In genomic region chr8:83200191-83201177, GRCm38 (mm10) we compare ENCODE assay signal across 9 mouse cellular contexts. TPM values are rescaled to one million over a fixed set of nuclear protein-coding genes. Genes with fewer than 3 reads are reported as not detected.
DNase-seq lines count a peak whose midpoint lies in the region; ATAC-seq and TF ChIP-seq lines count a peak whose summit lies in the region.
"Had no signal": no experiment of that assay in that cellular context is flagged by ENCODE, and none has a peak within 500 bp of the region (broad histone marks: within the 10 kb centered on the region; RNA-seq: fewer than 3 reads in every experiment).

No protein-coding gene starts in this region.

- peaks cover 12% of the 10 kb centered on the region for H3K4me1 ChIP-seq in cortical plate, adult 2 months (ENCODE audit: control insufficient read depth, insufficient read depth, low read length)
- peaks cover 10% of the 10 kb centered on the region; the same call in 1 of the 2 replicates for H3K4me1 ChIP-seq in liver, embryonic 13.5 days (replicated peaks)
- peaks cover 10% of the 10 kb centered on the region; the same call in 1 of the 2 replicates for H3K4me1 ChIP-seq in small intestine, adult 2 months (ENCODE audit: control insufficient read depth, insufficient read depth, insufficient read length, low read length)

- no peaks in the 10 kb centered on the region for H3K9me3 ChIP-seq in liver, embryonic 13.5 days (replicated peaks)
- H3K9me3 ChIP-seq: limb, embryonic 12.5 days had no signal

- H3K36me3 ChIP-seq in liver, embryonic 13.5 days = no peaks in the 10 kb centered on the region
- no peaks in the 10 kb centered on the region for H3K36me3 ChIP-seq in small intestine, adult 2 months (ENCODE audit: control insufficient read depth, insufficient read depth, low read length)
- H3K36me3 ChIP-seq: limb, embryonic 12.5 days had no signal

- no peak overlapping the region for H3K4me3 ChIP-seq in cortical plate, adult 2 months (ENCODE audit: insufficient read depth, low read length)
- no peak overlapping the region for H3K4me3 ChIP-seq in liver, embryonic 13.5 days (replicated peaks)
- H3K4me3 ChIP-seq in small intestine, adult 2 months (ENCODE audit: low read depth, low read length) = peak overlapping the region; percentile 53
- H3K4me3 ChIP-seq: limb, embryonic 12.5 days had no signal

- H3K4me2 ChIP-seq in liver, embryonic 13.5 days = peak overlapping the region; percentile 11; the same call in 1 of the 2 replicates
- H3K4me2 ChIP-seq: limb, embryonic 12.5 days had no signal

- ATAC-seq in liver, embryonic 13.5 days (ENCODE audit: low read depth) = no peak

- no peaks in the 10 kb centered on the region for H3K27me3 ChIP-seq in liver, embryonic 13.5 days
- H3K27me3 ChIP-seq in small intestine, adult 2 months (ENCODE audit: control insufficient read depth, insufficient read depth, low read length) = no peaks in the 10 kb centered on the region
- H3K27me3 ChIP-seq: limb, embryonic 12.5 days had no signal

- 64% methylated on average over 16 of the region's 16 CpGs for WGBS in liver, embryonic 13.5 days (ENCODE audit: insufficient replicate concordance)
- 21% methylated on average over 16 of the region's 16 CpGs for WGBS in small intestine, adult 2 months

- no peak for TF ChIP-seq CTCF in cortical plate, adult 2 months (IDR thresholded peaks at IDR 0.05; ENCODE audit: extremely low read depth, insufficient read depth, low read length)
- no peak for TF ChIP-seq CTCF in small intestine, adult 2 months (IDR thresholded peaks at IDR 0.05; ENCODE audit: extremely low read depth, insufficient read length, insufficient replicate concordance, low read depth, low read length)

- H3K9ac ChIP-seq in liver, embryonic 13.5 days = no peak overlapping the region; the same call in 1 of the 2 replicates
- H3K9ac ChIP-seq: limb, embryonic 12.5 days had no signal

- 0 out of 2 replicates have a peak overlapping the region, but pooled peaks have one; percentile 19 for H3K27ac ChIP-seq in cortical plate, adult 2 months (ENCODE audit: insufficient read depth, low read length)
- no peak overlapping the region; the same call in 1 of the 2 replicates for H3K27ac ChIP-seq in liver, embryonic 13.5 days
- H3K27ac ChIP-seq in small intestine, adult 2 months (ENCODE audit: insufficient read depth, low read depth, low read length) = peak overlapping the region; percentile 63
- H3K27ac ChIP-seq: limb, embryonic 12.5 days had no signal

- no peak for TF ChIP-seq POLR2A in cortical plate, adult 2 months (IDR thresholded peaks at IDR 0.05; ENCODE audit: extremely low read depth, insufficient read depth, low read length)
- no peak for TF ChIP-seq POLR2A in small intestine, adult 2 months (IDR thresholded peaks at IDR 0.05; ENCODE audit: low read depth, low read length)

- peak; percentile 20 for DNase-seq in kidney, postnatal 14 days
- no peak for DNase-seq in kidney, adult 18-20 months
- peak; percentile 33 for DNase-seq in adrenal gland, adult 8-10 months
- DNase-seq in heart, postnatal 4 days = peak; percentile 37
- DNase-seq in liver, embryonic 13.5 days = no peak
- DNase-seq in natural killer cell, adult 2 months (ENCODE audit: low spot score in 2 of 2) = no peak

RNA-seq across cellular contexts. Expression of gene Gm10645, which starts 34.5 kb away (rescaled TPM):
- 1 to 10 TPM in 1 of 4 experiments, under 1 TPM in 3; 0.38 to 1.6 (median 0.81) TPM for total RNA-seq in adrenal gland, adult 8-10 months (2022)
- 2.9 and 3.4 TPM in 2 replicates for polyA plus RNA-seq in cortical plate, adult 2 months (2012; rRNA removed)
- under 1 TPM in 1 of 2 experiments, not detected in 1; 0.33 TPM for total RNA-seq in heart, postnatal 4 days (2021)
- polyA plus RNA-seq in liver, embryonic 13.5 days (2015; fragmentation: Nextera tagmentation; extraction: Ambion mirVana) = 0.35 and 0.37 TPM in 2 replicates
- 0.77 and 1.1 TPM in 2 replicates for polyA plus RNA-seq in small intestine, adult 2 months (2012; rRNA removed)

RNA-seq across cellular contexts. Expression of gene Tbc1d9, which starts 35.3 kb away (rescaled TPM):
- total RNA-seq in adrenal gland, adult 8-10 months (2022) = 10 to 100 TPM; 10.1 to 24.2 (median 16.8) TPM
- polyA plus RNA-seq in cortical plate, adult 2 months (2012; rRNA removed) = 49.2 and 49.9 TPM in 2 replicates
- total RNA-seq in heart, postnatal 4 days (2021) = 1 to 10 TPM; 7.0 to 8.3 TPM
- 0.51 and 0.71 TPM in 2 replicates for polyA plus RNA-seq in liver, embryonic 13.5 days (2015; fragmentation: Nextera tagmentation; extraction: Ambion mirVana)
- 4.6 and 8.9 TPM in 2 replicates for polyA plus RNA-seq in small intestine, adult 2 months (2012; rRNA removed)

Comparison
In these comparisons a context has a peak if more than half of its experiments do, and no peak if none do; other contexts are left out.
1. DNase-seq: peak in kidney, postnatal 14 days (single experiment), adrenal gland, adult 8-10 months (single experiment) and heart, postnatal 4 days (single experiment); none in kidney, adult 18-20 months (single experiment), liver, embryonic 13.5 days (single experiment) and natural killer cell, adult 2 months (0 of 2).